Mouse (Mus musculus): ENCODE data around the gene Rsbn1l.

GRCm38 (mm10) chr5:20963295-20963694 lies 7.1 kb upstream of the Rsbn1l start:
- TF ChIP-seq CTCF (IDR thresholded peaks at IDR 0.05; ENCODE audit: low read depth) (no peak), EP300 (IDR thresholded peaks at IDR 0.05; ENCODE audit: low read depth) (no peak)
